Mouse (Mus musculus) kidney, postnatal 4 days (tissue): ENCODE results near the gene Gm13199.
A peak's percentile ranks its signal among the peaks of the same experiment; 100 is the strongest.

Experiments
- DNase-seq, 2 experiments: peaks; one replicate each; pipeline ENCODE4 v3.0.0; 2021; ENCODE audit warnings: mixed read lengths in 2 of 2

The Gm13199 gene

GRCm38 (mm10) chr2:5862834-5863233 lies at the start of gene Gm13199:
Gene Gm13199, minus strand, starts transcription at chr2:5862934.
- DNase-seq, result no peak

- DNase-seq, result peak; percentile 21 to 24
Observed at GRCm38 (mm10) chr2:5911282-5911965, 48.7 kb upstream of the Gm13199 start.

- DNase-seq, result peak; percentile 62 to 70
Observed at GRCm38 (mm10) chr2:5906625-5907024, 43.9 kb upstream of the Gm13199 start.

GRCm38 (mm10) chr2:5906092-5906491 lies 43.4 kb upstream of the Gm13199 start:
- DNase-seq, result peak in 1 of 2 experiments; percentile 25

- DNase-seq, result peak; percentile 36 to 54
Observed at GRCm38 (mm10) chr2:5900145-5900544, 37.4 kb upstream of the Gm13199 start.

- peak; percentile 100 for DNase-seq
Observed at GRCm38 (mm10) chr2:5894843-5895570, 32.3 kb upstream of the Gm13199 start, which contains the start of gene Sec61a2. Gene Sec61a2, minus strand, starts transcription at chr2:5895432.

GRCm38 (mm10) chr2:5894296-5894695 lies 31.6 kb upstream of the Gm13199 start:
- DNase-seq, result peak in 1 of 2 experiments; percentile 12

- no peak for DNase-seq
Observed at GRCm38 (mm10) chr2:5889412-5889811, 26.7 kb upstream of the Gm13199 start.

- no peak for DNase-seq
Observed at GRCm38 (mm10) chr2:5888865-5889264, 26.1 kb upstream of the Gm13199 start.

- DNase-seq, result no peak
Observed at GRCm38 (mm10) chr2:5877446-5877845, 14.7 kb upstream of the Gm13199 start.

GRCm38 (mm10) chr2:5869746-5870145 lies 7.0 kb upstream of the Gm13199 start:
- DNase-seq, result no peak

GRCm38 (mm10) chr2:5867681-5868080 lies 4.9 kb upstream of the Gm13199 start:
- DNase-seq, result no peak

- DNase-seq, result no peak
Observed at GRCm38 (mm10) chr2:5851866-5852265, 10.9 kb downstream of the Gm13199 start.

- no peak for DNase-seq
Observed at GRCm38 (mm10) chr2:5851116-5851515, 11.6 kb downstream of the Gm13199 start.

- no peak for DNase-seq
Observed at GRCm38 (mm10) chr2:5845826-5846225, 16.9 kb downstream of the Gm13199 start.

GRCm38 (mm10) chr2:5844873-5845631 lies 17.7 kb downstream of the Gm13199 start, which contains the start of the genes Nudt5 and Cdc123:
Gene Nudt5, plus strand, starts transcription at chr2:5845019.
Gene Cdc123, minus strand, starts transcription at chr2:5845164.
- peak; percentile 88 to 94 for DNase-seq

- DNase-seq, result no peak
Observed at GRCm38 (mm10) chr2:5844181-5844872, 18.4 kb downstream of the Gm13199 start.

- no peak for DNase-seq
Observed at GRCm38 (mm10) chr2:5840815-5841214, 21.9 kb downstream of the Gm13199 start.

- no peak for DNase-seq
Observed at GRCm38 (mm10) chr2:5825265-5825913, 37.3 kb downstream of the Gm13199 start.

GRCm38 (mm10) chr2:5824685-5825084 lies 38.0 kb downstream of the Gm13199 start:
- no peak for DNase-seq

- DNase-seq, result no peak
Observed at GRCm38 (mm10) chr2:5824213-5824612, 38.5 kb downstream of the Gm13199 start.

GRCm38 (mm10) chr2:5822449-5822848 lies 40.3 kb downstream of the Gm13199 start:
- DNase-seq, result no peak
